Mouse (Mus musculus): ENCODE measurements around the gene Tmem164.

Tmem164 gene

GRCm38 (mm10) chrX:142830572-142830971, 149.4 kb downstream of the Tmem164 start:
- DNase-seq: no peak

- DNase-seq: peak; percentile 57
Measured at GRCm38 (mm10) chrX:142832221-142832620, 151.0 kb downstream of the Tmem164 start.

GRCm38 (mm10) chrX:142833164-142833796, 152.1 kb downstream of the Tmem164 start:
- no peak for DNase-seq

- no peak for DNase-seq
Measured at GRCm38 (mm10) chrX:142834807-142835206, 153.6 kb downstream of the Tmem164 start.

- no peak for DNase-seq
Measured at GRCm38 (mm10) chrX:142836399-142836798, 155.2 kb downstream of the Tmem164 start.

- no peak for DNase-seq
Measured at GRCm38 (mm10) chrX:142837316-142837715, 156.1 kb downstream of the Tmem164 start.

GRCm38 (mm10) chrX:142838841-142839240, 157.6 kb downstream of the Tmem164 start:
- no peak for DNase-seq

GRCm38 (mm10) chrX:142839411-142839810, 158.2 kb downstream of the Tmem164 start:
- no peak for DNase-seq

- no peak for DNase-seq
Measured at GRCm38 (mm10) chrX:142841916-142842315, 160.7 kb downstream of the Tmem164 start.

GRCm38 (mm10) chrX:142846266-142846665, 165.1 kb downstream of the Tmem164 start:
- DNase-seq: no peak

GRCm38 (mm10) chrX:142848032-142848431, 166.8 kb downstream of the Tmem164 start:
- no peak for DNase-seq

- DNase-seq: no peak
Measured at GRCm38 (mm10) chrX:142869844-142870243, 188.6 kb downstream of the Tmem164 start.

- DNase-seq: no peak
Measured at GRCm38 (mm10) chrX:142882255-142882654, 201.0 kb downstream of the Tmem164 start.

- DNase-seq: no peak
Measured at GRCm38 (mm10) chrX:142883593-142883992, 202.4 kb downstream of the Tmem164 start.

- no peak for DNase-seq
Measured at GRCm38 (mm10) chrX:142885962-142886361, 204.8 kb downstream of the Tmem164 start.

All from thymus, postnatal 4 days (tissue).